Mouse (Mus musculus): ENCODE data around the gene Clic3. TPM values are rescaled to one million over a fixed set of nuclear protein-coding genes. Genes with fewer than 3 reads are reported as not detected.

The Clic3 gene
- polyA plus RNA-seq, 1 experiment from 2014 or later, result 1.0 TPM

- Histone ChIP-seq H3K4me1 (replicated peaks) (no peaks in the 10 kb centered on the region), H3K9me3 (no peaks in the 10 kb centered on the region), H3K9ac (replicated peaks) (no peak overlapping the region), H3K36me3 (no peaks in the 10 kb centered on the region), H3K4me3 (replicated peaks) (no peak overlapping the region), H3K4me2 (no peak overlapping the region), H3K27me3 (no peaks in the 10 kb centered on the region), H3K27ac (no peak overlapping the region)
- WGBS, result 79% methylated on average over 7 of the region's 7 CpGs
- ATAC-seq (ENCODE audit: insufficient number of reproducible peaks, insufficient read depth, low FRiP score, low TSS enrichment, low read depth), result no peak
Measured at GRCm38 (mm10) chr2:25488671-25489068, 32.0 kb downstream of the Clic3 start.

GRCm38 (mm10) chr2:25492988-25493387, 36.4 kb downstream of the Clic3 start:
- 81% methylated on average over 5 of the region's 5 CpGs for WGBS
- no peaks in the 10 kb centered on the region for H3K4me1 ChIP-seq (replicated peaks)
- no peak overlapping the region for H3K4me2 ChIP-seq
- H3K27me3 ChIP-seq, result no peaks in the 10 kb centered on the region
- no peaks in the 10 kb centered on the region for H3K9me3 ChIP-seq
- ATAC-seq (ENCODE audit: insufficient number of reproducible peaks, insufficient read depth, low FRiP score, low TSS enrichment, low read depth), result no peak
- no peaks in the 10 kb centered on the region for H3K36me3 ChIP-seq
- no peak overlapping the region for H3K27ac ChIP-seq
- no peak overlapping the region for H3K4me3 ChIP-seq (replicated peaks)
- no peak overlapping the region for H3K9ac ChIP-seq (replicated peaks)

GRCm38 (mm10) chr2:25493476-25493961, 36.9 kb downstream of the Clic3 start, which contains the start of gene Lcn12:
Gene Lcn12, minus strand, starts transcription at chr2:25493911.
- no peak within 1 kb of the TSS for H3K9ac ChIP-seq (replicated peaks)
- no peak within 1 kb of the TSS for H3K4me2 ChIP-seq
- no peaks in the 10 kb centered on the region for H3K9me3 ChIP-seq
- H3K4me1 ChIP-seq (replicated peaks), result 0 out of 2 replicates have a peak, but pooled peaks cover 2% of the 10 kb centered on the region
- 79% methylated on average over 5 of the region's 5 CpGs for WGBS
- ATAC-seq (ENCODE audit: insufficient number of reproducible peaks, insufficient read depth, low FRiP score, low TSS enrichment, low read depth), result no peak
- H3K36me3 ChIP-seq, result no peaks in the 10 kb centered on the region
- H3K27ac ChIP-seq, result no peak within 1 kb of the TSS
- no peak within 1 kb of the TSS for H3K4me3 ChIP-seq (replicated peaks)
- H3K27me3 ChIP-seq, result no peaks in the 10 kb centered on the region

- Histone ChIP-seq H3K27ac (no peak overlapping the region), H3K27me3 (no peaks in the 10 kb centered on the region), H3K36me3 (no peaks in the 10 kb centered on the region), H3K4me2 (no peak overlapping the region), H3K4me3 (replicated peaks) (no peak overlapping the region), H3K9me3 (no peaks in the 10 kb centered on the region), H3K9ac (replicated peaks) (no peak overlapping the region), H3K4me1 (replicated peaks) (peaks cover 7% of the 10 kb centered on the region)
- ATAC-seq (ENCODE audit: insufficient number of reproducible peaks, insufficient read depth, low FRiP score, low TSS enrichment, low read depth), result no peak
- WGBS, result 45% methylated on average over 4 of the region's 4 CpGs
Measured at GRCm38 (mm10) chr2:25496462-25496861, 39.8 kb downstream of the Clic3 start.

- H3K4me3 ChIP-seq (replicated peaks), result no peak overlapping the region
- 51% methylated on average over 6 of the region's 6 CpGs for WGBS
- no peak overlapping the region for H3K4me2 ChIP-seq
- H3K9me3 ChIP-seq, result no peaks in the 10 kb centered on the region
- peak overlapping the region; percentile 56 for H3K27ac ChIP-seq
- ATAC-seq (ENCODE audit: insufficient number of reproducible peaks, insufficient read depth, low FRiP score, low TSS enrichment, low read depth), result no peak
- H3K4me1 ChIP-seq (replicated peaks), result peaks cover 15% of the 10 kb centered on the region
- no peak overlapping the region for H3K9ac ChIP-seq (replicated peaks)
- peaks cover 7% of the 10 kb centered on the region; the same call in 1 of the 2 replicates for H3K36me3 ChIP-seq
- no peaks in the 10 kb centered on the region for H3K27me3 ChIP-seq
Measured at GRCm38 (mm10) chr2:25497846-25498575, 41.4 kb downstream of the Clic3 start.

- Histone ChIP-seq H3K4me2 (no peak overlapping the region), H3K9ac (replicated peaks) (no peak overlapping the region), H3K36me3 (peaks cover 16% of the 10 kb centered on the region), H3K9me3 (no peaks in the 10 kb centered on the region), H3K4me1 (replicated peaks) (peaks cover 15% of the 10 kb centered on the region), H3K4me3 (replicated peaks) (no peak overlapping the region), H3K27me3 (no peaks in the 10 kb centered on the region), H3K27ac (no peak overlapping the region)
- no peak for ATAC-seq (ENCODE audit: insufficient number of reproducible peaks, insufficient read depth, low FRiP score, low TSS enrichment, low read depth)
- 72% methylated on average over 15 of the region's 15 CpGs for WGBS
Measured at GRCm38 (mm10) chr2:25498622-25499478, 42.2 kb downstream of the Clic3 start.

GRCm38 (mm10) chr2:25500071-25500575, 43.5 kb downstream of the Clic3 start:
- H3K9me3 ChIP-seq, result no peaks in the 10 kb centered on the region
- peak; percentile 45; the same call in 1 of the 2 replicates for ATAC-seq (ENCODE audit: insufficient number of reproducible peaks, insufficient read depth, low FRiP score, low TSS enrichment, low read depth)
- H3K36me3 ChIP-seq, result peaks cover 28% of the 10 kb centered on the region
- H3K4me3 ChIP-seq (replicated peaks), result peak overlapping the region; percentile 83
- peaks cover 15% of the 10 kb centered on the region for H3K4me1 ChIP-seq (replicated peaks)
- WGBS, result 68% methylated on average over 6 of the region's 6 CpGs
- H3K9ac ChIP-seq (replicated peaks), result peak overlapping the region; percentile 44; the same call in 1 of the 2 replicates
- peak overlapping the region; percentile 42; the same call in 1 of the 2 replicates for H3K27ac ChIP-seq
- H3K4me2 ChIP-seq, result peak overlapping the region; percentile 92
- H3K27me3 ChIP-seq, result no peaks in the 10 kb centered on the region

GRCm38 (mm10) chr2:25500576-25501405, 44.2 kb downstream of the Clic3 start, which contains the start of gene Fbxw5:
Gene Fbxw5, plus strand, starts transcription at chr2:25500750.
- peak within 1 kb of the TSS; percentile 60; the same call in 1 of the 2 replicates for H3K27ac ChIP-seq

GRCm38 (mm10) chr2:25501593-25502486, 45.2 kb downstream of the Clic3 start, which contains the start of gene C8g:
Gene C8g, minus strand, starts transcription at chr2:25501719.
- Histone ChIP-seq H3K27me3 (no peaks in the 10 kb centered on the region), H3K4me1 (replicated peaks) (peaks cover 15% of the 10 kb centered on the region), H3K9ac (replicated peaks) (peak within 1 kb of the TSS; percentile 92), H3K4me3 (replicated peaks) (peak within 1 kb of the TSS; percentile 83), H3K27ac (peak within 1 kb of the TSS; percentile 60; the same call in 1 of the 2 replicates), H3K9me3 (no peaks in the 10 kb centered on the region), H3K36me3 (peaks cover 33% of the 10 kb centered on the region), H3K4me2 (peak within 1 kb of the TSS; percentile 92)
- ATAC-seq (ENCODE audit: insufficient number of reproducible peaks, insufficient read depth, low FRiP score, low TSS enrichment, low read depth), result no peak
- WGBS, result 77% methylated on average over 20 of the region's 20 CpGs

More at GRCm38 (mm10) chr2:25500576-25501405, 44.2 kb downstream of the Clic3 start, which contains the start of gene Fbxw5:
- Histone ChIP-seq H3K9me3 (no peaks in the 10 kb centered on the region), H3K4me1 (replicated peaks) (peaks cover 15% of the 10 kb centered on the region), H3K27me3 (no peaks in the 10 kb centered on the region), H3K4me3 (replicated peaks) (peak within 1 kb of the TSS; percentile 83), H3K36me3 (peaks cover 33% of the 10 kb centered on the region), H3K9ac (replicated peaks) (peak within 1 kb of the TSS; percentile 92), H3K4me2 (peak within 1 kb of the TSS; percentile 92)
- 2% methylated on average over 42 of the region's 44 CpGs for WGBS
- ATAC-seq (ENCODE audit: insufficient number of reproducible peaks, insufficient read depth, low FRiP score, low TSS enrichment, low read depth), result peak; percentile 74

All from limb, embryonic 12.5 days (tissue).